Mouse (Mus musculus) monocyte, adult 2 months (primary cell): Measurements from ENCODE around the gene Cacna1d.

ENCODE experiments used
- DNase-seq, 2 experiments: peaks; one replicate each; pipeline ENCODE4 v3.0.0; 2022; ENCODE audit warnings: low spot score in 2 of 2, low read depth in 1 of 2

Cacna1d gene

DNA sequence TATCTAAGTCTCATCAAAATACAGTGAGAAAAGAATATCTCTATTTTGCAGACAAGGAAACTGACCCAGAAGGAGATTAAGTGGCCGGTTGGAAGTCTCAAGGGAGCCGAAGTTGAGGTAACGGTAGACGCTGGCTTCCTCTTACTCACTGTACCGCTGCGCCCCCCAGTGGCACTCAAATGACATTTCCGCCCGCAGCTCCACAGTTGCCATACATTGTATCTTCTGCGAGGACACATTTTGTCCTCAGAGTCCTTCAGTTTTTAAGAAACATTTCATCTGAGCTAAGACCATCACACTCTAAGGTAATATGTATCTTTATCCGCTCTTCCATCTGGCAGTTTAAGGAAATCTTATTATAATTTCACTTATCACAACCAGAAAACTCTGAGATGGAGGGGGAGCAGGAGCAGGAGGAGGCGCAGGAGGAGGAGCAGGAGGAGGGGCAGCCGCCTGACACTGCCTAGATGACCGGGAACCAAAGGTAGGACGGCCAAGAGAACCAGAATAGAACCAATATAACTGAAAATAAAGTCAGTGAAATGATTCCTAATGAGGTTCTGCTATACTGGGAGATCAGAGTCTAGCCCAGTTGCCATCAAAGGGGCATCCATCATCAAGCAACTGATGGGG is 31.2 kb downstream of the Cacna1d start:
- peak; percentile 12 to 46 for DNase-seq

DNA sequence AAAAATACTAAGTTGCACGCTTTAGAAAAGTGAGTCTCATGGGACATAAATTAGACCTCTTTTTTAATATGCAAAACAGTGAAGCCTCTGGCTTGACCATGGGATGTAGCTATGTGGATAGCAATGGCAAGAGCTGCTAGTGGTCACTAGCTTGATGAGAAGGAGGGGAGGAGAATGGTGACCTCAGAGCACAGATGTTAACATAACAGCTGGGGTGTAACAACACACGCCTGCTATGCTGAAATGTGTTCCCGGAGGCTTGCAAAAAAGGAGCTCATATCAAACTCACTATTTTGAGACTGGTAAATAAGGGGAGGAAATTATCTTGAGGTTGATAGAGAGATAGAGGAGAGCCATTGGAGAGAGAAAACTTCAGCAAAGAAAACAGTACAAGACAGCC is 32.4 kb downstream of the Cacna1d start:
- DNase-seq, result no peak

DNA sequence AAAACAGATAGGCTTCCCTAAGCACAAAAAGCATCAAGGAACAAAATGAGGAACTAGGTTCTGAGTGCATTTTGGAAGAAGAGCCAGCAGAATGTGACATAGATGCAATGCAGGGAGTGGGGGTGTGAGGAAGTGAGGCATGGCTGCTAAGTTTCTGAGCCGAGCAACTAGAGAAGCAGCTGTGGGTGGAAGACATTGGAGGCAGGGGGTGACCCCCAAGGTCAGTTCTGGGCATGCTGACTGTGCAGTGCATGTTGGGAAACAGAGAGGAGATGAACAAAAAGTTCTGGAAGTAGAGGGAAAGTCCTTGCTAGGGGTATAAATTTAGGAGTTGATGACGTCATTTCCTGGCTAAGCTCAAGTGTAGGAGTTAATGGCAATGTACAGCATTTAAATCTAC is 33.4 kb downstream of the Cacna1d start:
- DNase-seq, result peak; percentile 49 to 70

DNA sequence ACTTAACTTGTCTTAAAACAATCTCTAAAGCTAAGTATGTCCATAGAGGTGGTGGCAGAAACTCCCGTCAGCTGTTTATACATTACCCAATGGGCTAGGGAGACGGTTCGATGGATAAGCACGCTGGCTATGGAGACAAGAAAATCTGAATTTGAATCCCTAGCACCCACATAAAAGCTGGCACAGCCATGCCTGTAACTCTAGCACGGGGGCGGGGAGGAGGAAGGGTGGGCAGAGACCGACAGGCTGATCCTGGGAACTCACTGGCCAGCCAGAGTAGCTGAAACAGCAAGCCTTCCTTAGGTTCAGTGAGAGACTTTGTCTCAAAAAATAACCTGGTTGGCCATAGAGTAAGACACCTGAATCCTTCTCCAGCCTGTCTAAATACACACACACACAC is 33.8 kb downstream of the Cacna1d start:
- no peak for DNase-seq

DNA sequence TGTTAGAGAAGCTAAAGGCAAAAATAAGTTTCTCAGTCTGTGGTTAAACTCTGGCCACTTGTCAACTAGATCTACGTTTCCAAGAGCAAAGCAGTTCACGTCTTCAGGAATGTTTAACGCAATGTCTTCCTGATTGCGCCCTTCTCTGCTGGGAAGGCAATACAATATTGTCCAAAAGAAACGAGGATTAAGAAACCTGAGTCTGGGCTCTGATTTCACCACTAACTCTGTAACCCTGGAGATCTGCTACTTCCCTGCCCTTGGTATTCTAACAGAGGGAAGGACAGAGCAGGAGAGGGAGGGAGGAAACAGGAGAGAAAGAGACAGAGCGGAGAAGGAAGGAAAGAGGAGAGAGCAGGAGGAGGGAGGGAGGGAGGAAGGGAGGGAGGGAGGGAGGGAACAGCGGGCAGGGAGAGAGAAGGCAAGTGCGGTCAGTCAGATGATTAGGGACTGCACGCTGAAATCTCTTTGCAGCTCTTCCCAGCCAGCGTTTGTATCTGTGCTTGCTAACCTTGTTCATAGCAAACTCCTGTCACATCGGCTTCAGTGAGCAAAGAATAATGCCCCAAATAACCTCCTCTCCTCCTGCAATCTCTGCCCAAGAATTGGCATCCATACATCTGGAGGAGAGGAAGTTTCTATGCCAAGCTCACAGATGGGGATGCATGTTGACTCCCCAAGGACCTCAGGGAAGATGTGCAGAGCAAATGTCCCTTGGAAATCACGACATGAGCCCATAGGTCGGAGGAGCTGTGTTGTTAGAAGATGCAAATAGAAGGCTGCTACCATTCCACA is 35.3 kb downstream of the Cacna1d start:
- no peak for DNase-seq

DNA sequence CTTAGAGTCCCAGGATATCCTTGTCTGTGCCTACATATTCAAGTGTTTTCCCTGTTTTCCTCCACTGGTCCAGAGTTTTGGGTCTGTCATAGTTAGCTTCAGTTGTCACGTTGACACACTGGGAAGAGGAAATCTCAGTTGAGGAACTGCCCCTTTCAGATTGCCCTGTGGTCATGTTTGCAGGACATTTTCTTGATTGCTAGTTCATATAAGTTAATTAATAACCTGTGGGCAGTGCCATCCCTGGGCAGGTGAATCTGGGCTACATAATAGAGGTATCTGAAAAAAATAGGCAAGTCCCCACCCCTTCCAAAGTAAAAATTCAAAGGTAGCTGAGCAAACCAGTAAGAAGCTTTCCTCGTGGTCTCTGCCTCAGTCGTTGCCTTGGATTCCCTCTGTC is 51.3 kb downstream of the Cacna1d start:
- no peak for DNase-seq

DNA sequence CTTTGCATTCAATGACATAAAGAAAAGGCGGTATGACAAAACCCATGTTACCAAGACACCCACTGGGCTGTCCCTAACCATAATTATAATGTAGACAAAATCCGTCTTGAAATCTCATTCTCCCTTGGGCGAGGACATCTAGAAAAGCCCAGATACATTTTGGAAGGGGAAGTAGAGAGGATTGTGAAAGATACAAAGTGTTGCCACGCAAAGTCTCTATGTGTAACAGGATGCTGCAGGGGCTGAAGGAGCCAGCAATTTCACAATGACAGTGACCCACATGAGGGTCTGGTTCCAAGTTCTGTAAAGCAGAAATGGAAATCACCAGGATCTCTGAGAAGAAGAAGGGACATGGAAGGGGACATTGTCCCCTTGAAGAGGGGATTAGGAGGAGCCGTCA is 55.9 kb downstream of the Cacna1d start:
- DNase-seq, result peak; percentile 47 to 64

DNA sequence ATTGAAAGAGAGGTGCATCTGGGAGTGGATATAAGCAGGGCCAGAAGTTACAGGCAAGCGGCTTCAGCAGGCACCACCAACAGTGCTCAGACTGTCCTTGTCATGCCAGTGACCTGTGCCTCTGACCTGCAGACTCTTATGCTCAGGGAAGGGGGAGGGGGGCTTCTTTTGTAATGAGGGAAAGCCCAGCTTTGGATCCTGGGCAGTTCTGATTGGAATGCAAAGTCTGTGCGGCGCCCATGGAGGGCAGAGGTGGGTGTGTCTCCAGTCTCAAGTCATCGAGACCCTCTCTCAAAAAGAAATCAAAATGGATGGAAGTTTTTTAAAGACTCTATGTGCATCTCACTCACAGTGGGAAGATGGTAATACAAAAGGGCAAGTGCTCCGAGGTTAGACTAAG is 60.8 kb downstream of the Cacna1d start:
- no peak for DNase-seq

DNA sequence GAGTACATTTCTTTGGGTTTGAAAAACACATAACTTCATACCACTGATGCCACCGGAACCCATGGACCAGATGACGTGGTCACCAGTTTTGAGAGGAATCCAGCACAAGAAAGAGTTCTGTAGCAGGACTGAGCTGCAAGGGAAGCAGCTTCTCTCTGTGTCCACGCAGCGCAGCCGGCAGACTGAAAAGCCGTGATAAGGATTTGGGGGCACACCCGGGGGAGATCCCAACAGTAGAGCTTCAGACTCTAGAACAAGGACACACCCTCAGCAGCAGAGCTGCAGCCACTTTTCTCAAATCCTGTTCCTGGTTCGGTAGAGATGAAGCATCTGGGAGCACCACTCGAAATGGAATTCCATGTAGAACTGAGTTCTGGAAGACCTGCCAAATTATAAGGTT is 61.2 kb downstream of the Cacna1d start:
- DNase-seq, result no peak

DNA sequence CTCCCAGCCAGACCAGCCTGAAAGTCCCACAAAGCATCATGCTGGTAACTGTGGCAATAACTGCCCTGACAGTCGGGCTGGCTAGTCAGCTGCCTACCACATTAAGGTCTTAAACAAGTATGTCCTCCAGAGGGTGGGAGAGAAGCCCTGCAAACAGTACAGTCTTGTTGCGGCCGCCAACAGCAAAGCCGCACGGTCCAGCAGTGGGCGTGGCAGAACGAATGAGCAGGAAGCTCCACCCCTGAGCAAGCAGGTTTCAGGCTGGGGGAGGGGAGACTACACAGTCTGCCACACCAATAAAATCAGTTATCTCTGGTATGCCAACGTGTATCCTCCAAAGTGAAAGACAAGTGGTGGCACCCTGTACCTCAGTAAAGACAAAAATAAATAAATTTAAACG is 61.6 kb downstream of the Cacna1d start:
- DNase-seq, result no peak

DNA sequence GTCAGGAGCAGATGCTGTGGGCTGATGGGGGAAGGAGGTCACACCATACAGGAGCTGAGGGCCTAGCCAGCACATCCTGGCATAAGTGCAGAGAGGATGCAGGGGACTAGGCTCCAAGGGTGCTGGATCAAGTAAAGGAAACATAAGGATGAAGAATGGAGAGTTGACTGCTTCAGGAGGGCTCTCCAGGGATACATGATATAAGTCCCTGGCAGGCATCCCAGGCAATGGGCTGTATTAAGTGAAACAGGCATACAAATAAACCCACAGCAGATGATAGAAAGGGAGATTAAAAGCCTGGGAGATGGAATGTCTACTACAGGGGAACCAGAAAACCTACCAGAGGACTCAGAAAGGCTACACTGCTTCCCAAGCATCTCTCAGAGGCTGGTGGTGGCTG is 62.5 kb downstream of the Cacna1d start:
- no peak for DNase-seq

DNA sequence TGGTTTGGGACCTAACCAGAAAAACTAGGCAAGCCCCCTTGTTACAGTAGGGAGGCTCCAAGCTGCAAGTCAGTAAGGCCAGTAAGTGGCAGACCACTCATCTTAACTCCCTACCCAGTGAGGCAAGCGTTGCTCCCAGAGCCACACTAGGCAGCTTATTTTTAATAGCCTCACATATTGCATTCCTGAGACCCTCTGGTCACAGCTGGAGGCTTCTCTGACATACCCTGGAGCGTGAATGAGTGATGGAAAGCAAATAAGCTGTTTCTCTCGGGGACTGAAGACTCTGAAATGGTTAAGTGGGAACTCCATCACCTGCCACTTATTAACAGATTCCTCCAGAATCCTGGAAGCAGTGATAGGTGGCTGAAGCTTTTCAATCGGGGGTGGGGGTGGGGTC is 65.4 kb downstream of the Cacna1d start:
- no peak for DNase-seq

DNA sequence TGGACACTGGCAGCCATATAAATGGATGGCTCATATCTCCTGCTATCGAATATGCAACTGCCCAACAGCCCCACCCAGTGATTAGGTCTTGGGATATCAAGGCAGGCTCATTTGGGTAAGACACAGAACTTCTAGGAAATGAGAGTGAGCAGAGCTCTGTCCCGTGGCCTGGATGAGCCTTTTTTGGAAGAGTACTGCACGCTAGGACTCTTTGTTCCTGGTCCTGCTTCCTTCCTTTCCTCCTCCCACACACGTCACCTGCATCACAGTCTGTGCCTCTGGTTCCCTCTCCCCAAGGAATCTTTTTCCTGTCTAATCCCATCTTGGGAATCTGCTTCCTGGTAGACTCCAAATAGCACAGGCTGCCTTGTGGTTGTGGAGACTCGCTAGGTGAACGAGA is 66.1 kb downstream of the Cacna1d start:
- no peak for DNase-seq

DNA sequence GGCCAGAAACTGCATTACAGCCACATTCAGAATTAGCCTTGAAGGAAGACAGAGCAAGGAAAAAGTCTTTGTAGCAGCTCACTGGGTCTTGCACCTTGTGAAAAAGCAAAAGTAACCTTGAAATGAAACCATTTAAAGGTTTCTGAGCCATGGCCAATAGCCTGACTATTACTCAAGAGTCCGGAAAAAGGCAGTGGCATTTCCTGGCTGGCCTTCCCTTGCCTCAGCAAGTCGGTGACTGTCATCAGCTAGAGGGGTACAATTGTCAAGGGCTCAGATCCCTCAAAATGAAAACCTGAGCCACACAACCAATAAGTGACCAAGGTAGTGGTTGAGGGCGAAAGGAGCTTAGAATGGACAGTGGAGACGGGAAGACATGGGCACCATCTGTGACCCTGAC is 66.6 kb downstream of the Cacna1d start:
- DNase-seq, result no peak

DNA sequence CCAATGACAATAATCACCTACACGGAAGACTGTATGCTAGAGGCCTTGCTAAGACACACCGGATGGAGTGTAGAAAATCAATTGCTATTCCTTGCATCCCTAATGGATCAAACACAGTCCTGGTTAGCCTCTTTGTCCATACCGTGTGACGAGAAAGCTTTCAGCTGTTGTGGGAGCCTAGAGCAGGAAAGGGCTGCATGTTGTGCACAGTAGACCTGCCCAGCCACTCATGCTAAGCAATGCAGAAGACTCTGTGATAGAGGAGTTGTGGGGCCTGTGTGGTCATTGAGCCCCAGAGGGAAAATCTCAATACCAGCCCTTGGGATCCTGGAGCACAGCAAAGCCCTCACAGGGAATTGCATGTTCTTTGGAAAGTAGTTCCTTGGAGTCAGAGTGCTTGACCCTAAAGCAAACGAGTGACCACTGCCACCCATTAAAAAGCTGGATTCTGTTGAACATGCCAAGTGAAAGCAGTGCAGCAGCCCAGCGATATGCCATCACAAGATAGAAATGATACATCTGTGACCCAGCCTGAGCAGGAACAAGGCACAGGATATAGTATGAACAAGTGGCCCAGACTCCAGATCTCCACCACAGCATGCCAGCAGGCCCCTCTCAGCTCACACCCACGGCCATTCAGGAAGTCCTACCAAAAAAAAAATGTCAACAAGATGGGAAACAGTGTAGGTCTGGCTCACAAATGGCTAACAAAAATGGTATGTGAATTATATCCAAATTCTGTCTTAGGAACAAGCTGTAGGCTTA is 68.7 kb downstream of the Cacna1d start:
- DNase-seq, result no peak

DNA sequence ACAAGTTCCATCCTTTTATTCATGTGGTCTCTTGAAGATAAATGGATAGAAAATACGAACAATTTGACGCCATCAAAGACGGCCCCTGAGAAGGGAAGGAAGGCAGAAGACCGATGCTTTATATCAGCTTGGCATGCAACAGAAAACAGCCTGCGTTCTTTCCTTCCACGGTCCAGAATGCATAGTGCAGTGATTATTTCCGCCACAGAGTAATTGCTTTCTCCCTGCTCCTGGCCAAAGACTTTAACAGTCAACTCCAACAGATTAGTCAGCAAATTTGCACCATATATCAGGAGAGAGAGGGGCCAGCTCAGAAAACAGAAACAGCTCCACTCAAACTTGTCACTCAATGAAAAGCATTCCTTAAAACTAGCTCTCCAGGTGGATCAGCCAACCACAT is 71.8 kb downstream of the Cacna1d start:
- no peak for DNase-seq

DNA sequence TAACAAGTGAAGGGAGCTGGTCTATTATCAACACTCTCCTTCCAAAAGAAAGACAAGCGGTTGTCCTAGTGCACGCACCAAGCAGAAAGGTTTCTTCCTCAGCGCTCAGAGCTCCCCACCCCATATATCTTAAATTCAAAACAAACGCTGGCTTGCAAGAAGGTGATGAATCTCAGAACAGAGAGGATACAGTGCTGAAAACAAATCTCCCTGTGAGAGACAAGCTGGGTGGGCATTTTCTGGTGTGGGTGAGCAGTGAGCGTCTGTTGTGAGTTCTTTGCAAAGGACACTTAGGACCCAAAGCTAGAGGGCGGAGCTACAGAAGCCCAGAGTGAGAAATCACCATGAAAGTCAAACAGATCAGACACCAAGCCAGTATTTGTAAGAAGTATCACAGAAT is 72.2 kb downstream of the Cacna1d start:
- DNase-seq, result no peak

DNA sequence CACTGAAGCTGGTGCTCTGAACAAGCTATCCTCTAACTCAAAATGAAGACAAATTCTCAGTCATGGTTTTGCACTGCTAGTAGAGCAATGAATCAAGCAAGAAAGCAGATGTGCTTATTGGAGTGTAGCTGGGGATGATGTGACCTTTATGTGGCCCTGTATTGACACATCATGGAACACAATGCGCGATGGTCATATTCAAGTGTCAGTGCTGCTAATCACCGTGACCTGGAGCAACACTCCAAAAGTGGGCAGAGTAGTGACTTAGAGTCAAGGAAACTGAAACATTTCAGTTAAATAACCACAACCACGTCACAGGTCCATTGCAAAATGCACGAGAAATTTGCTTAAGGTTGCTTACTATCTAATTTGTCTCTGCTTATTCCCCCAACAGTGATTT is 75.4 kb downstream of the Cacna1d start:
- DNase-seq, result peak in 1 of 2 experiments; percentile 10

DNA sequence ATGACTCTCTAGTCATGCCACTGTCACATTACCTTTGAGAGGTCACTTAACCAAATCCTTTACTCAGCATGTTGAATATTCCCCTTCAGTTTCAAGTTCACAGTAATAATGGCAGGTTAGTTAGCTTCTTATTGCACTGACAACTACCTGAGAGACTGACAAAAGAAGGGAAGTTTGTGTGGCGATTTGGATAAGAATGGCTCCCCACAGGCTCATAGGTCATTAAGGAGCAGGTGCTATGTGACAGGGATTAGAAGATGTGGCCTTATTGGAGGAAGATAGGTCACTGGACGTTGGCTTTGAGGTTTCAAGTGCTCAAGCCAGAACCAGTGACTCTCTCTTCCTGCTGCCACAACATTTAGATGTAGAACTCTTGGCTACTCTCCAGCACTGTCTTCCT is 77.1 kb downstream of the Cacna1d start:
- DNase-seq, result no peak

DNA sequence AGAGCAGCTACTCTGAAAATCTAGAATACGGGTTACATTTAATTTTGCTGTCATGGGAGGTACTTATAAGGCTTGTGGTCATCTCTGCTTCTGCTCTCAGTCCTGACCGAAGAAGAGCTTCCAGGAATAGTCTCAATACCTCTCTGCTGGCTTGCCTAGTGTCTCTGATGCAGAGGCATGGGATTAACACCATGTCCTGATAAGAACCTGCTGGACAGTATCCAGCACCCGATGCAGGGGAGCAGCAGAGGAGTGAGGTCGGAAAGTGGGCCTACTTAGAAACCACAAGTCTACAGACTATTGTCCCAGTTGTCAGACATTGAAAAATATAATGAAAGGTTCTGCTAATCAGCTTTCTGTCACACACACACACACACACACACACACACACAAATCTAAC is 81.9 kb downstream of the Cacna1d start:
- DNase-seq, result no peak

DNA sequence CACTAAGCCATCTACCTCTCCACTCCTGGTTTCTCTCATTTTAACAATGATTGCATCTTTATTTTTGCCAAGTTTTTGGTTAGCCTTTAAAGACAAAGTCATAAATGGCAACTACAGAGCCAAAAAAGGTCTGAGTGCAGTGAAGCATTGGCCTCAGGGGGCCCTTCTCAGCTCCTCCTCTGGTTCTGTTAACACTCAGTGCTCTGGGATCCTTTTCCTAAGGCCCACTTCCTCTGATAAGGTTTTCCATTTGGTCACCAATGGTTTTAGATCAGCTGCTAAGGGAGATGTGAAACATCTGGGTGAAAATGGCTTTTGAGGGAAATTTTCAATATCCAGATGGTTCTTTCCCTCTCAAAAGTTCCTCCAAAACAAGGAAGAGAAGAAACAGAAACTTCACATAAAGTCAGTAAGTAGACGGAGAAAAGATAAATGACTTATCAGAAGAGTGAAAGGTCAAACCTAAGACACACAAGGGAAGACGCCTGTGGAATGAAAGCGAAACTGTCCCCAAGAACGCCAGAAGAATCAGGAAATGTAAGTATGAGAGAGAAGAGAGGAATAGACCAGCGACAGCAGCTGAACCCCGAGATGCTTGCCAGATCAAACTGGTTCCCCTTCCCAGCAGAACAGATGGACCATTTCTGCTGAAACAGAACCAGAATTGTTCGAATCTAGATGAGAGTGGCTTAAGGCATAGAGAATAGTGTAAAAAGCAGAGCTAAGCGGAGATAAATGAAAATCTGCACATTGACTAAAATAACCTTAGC is 85.6 kb downstream of the Cacna1d start:
- no peak for DNase-seq

DNA sequence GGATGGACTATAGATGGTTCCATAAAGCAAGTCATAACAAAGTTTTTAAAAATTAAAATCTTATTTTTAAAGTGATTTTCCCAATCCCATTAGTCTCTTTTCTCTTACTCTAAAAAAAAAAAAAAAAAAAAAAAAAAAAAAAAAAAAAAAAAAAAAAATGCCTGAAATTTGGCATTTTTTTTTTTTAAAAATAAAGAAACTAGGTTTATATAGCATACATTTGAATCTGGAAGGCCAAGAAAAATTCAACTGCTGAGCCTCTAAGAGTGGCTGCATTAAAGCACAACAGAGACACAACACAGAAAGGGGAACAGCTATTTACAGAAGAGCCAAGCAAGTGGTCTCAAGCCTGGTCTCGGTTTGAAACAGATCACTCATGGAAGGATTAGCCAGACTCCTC is 112.9 kb downstream of the Cacna1d start:
- DNase-seq, result no peak
